Mouse (Mus musculus) myocyte (in vitro differentiated cells): Measurements from ENCODE around the gene Nr1i3. TPM values are rescaled to one million over a fixed set of nuclear protein-coding genes. Genes with fewer than 3 reads are reported as not detected.

Experiments used
- H3K27me3 ChIP-seq: one replicate; pipeline ENCODE4 v1.6.1; 2011; ENCODE audit not compliant: control insufficient read depth, insufficient read depth, insufficient read length
- H3K36me3 ChIP-seq: one replicate; pipeline ENCODE4 v1.6.1; 2011; ENCODE audit not compliant: control insufficient read depth, insufficient read depth
- H3K4me2 ChIP-seq: one replicate; pipeline ENCODE4 v1.6.1; 2011; ENCODE audit warnings: low read depth, control low read depth
- H3K4me3 ChIP-seq: one replicate; pipeline ENCODE4 v1.5.1; 2011; ENCODE audit warnings: mild to moderate bottlenecking, control low read depth, moderate library complexity
- H3K79me2 ChIP-seq: one replicate; pipeline ENCODE4 v1.6.1; 2011; ENCODE audit not compliant: control insufficient read depth, insufficient read depth
- H3ac ChIP-seq: one replicate; pipeline ENCODE4 v1.6.1; 2011; ENCODE audit not compliant: control insufficient read depth, insufficient read length
- CEBPB ChIP-seq: IDR thresholded peaks from 2 replicates; pipeline ENCODE4 v1.6.1; 2011; ENCODE audit warnings: mild to moderate bottlenecking, moderate library complexity; ENCODE audit not compliant: poor library complexity, insufficient read depth, severe bottlenecking
- E2F4 ChIP-seq: IDR thresholded peaks from one replicate; pipeline ENCODE4 v1.6.1; 2011; ENCODE audit warnings: mild to moderate bottlenecking, control low read depth, moderate library complexity; ENCODE audit not compliant: insufficient read depth
- MAX ChIP-seq: IDR thresholded peaks from one replicate; pipeline ENCODE4 v1.6.1; 2011; ENCODE audit warnings: low read depth, mild to moderate bottlenecking, control low read depth
- MYOD1 ChIP-seq, 3 experiments: IDR thresholded peaks; one replicate each; pipeline ENCODE4 v1.6.1; 2011; ENCODE audit warnings: control low read depth in 2 of 3, low read depth in 2 of 3, mild to moderate bottlenecking in 2 of 3, moderate library complexity in 1 of 3; ENCODE audit not compliant: insufficient read length in 2 of 3, control insufficient read depth in 1 of 3
- MYOG ChIP-seq, 3 experiments: IDR thresholded peaks; one replicate each; pipeline ENCODE4 v1.6.1; 2011; ENCODE audit warnings: control low read depth in 2 of 3, low read depth in 2 of 3, mild to moderate bottlenecking in 2 of 3; ENCODE audit not compliant: insufficient read length in 2 of 3, control insufficient read depth in 1 of 3, insufficient read depth in 1 of 3
- POLR2A ChIP-seq: IDR thresholded peaks from one replicate; pipeline ENCODE4 v1.6.1; 2011; ENCODE audit warnings: low read depth, mild to moderate bottlenecking, control low read depth, moderate library complexity; ENCODE audit not compliant: insufficient read length
- POLR2AphosphoS2 ChIP-seq: IDR thresholded peaks from one replicate; pipeline ENCODE4 v1.6.1; 2011; ENCODE audit warnings: low read depth, control low read depth; ENCODE audit not compliant: insufficient read length
- REST ChIP-seq: IDR thresholded peaks from one replicate; pipeline ENCODE4 v1.6.1; 2011; ENCODE audit warnings: mild to moderate bottlenecking, control low read depth, moderate library complexity; ENCODE audit not compliant: insufficient read depth, insufficient read length
- SRF ChIP-seq: IDR thresholded peaks from one replicate; pipeline ENCODE4 v1.6.1; 2011; ENCODE audit warnings: low read depth; ENCODE audit not compliant: control insufficient read depth, insufficient read length
- TCF12 ChIP-seq: IDR thresholded peaks from one replicate; pipeline ENCODE4 v1.6.1; 2011; ENCODE audit warnings: mild to moderate bottlenecking, control low read depth; ENCODE audit not compliant: poor library complexity, insufficient read depth, severe bottlenecking
- TCF3 ChIP-seq: IDR thresholded peaks from one replicate; pipeline ENCODE4 v1.6.1; 2011; ENCODE audit warnings: low read depth, control low read depth; ENCODE audit not compliant: insufficient read length
- USF1 ChIP-seq: IDR thresholded peaks from one replicate; pipeline ENCODE4 v1.6.1; 2011; ENCODE audit warnings: low read depth, mild to moderate bottlenecking, control low read depth, moderate library complexity
- polyA plus RNA-seq: library from polyadenylated mRNA; unstranded; fragments of >200 nt; fragmentation: generic; extraction: Trizol; gene quantifications from one replicate; pipeline ENCODE4 v1.2.1, GENCODE M21; 2012; ENCODE audit warnings: missing spikeins

The Nr1i3 gene
- polyA plus RNA-seq, 1 experiment: 0.06 TPM

DNA sequence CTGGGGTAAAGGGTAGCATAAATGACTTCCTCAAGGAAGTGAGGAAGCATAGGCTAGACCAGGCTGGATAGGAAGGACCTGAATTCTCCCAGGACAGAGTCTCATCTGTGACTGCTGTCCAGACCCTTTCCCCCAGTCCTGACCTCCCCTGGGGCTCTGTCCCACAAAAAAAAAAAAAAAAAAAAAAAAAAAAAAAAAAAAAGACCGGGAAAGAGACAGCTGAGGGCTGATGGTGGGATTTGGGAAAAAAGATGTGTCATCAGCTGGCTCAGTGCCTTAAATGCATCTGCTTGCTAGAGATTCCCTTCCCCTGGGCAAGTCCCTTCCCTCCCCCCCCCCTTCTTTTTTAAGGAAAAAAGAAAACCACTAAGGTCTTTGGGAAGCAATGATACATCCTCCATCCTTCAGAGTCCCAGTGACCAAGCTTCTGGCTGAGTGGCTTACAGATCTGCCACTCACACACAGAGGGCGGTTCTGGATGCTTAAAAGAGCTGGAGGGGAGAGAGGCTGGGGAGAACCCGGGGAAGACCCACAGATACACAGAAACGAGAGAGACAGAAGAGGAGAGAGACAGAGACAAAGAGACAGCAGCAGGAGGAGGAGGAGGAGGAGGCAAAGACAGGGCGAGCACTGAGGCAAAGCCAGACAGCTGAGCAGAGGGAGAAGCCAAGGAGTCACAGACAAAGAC lies 36.3 kb downstream of the Nr1i3 start, which contains the start of gene Adamts4:
Adamts4 (plus strand) TSS at position 509 of the 688 bp plus-strand sequence.
- TF ChIP-seq E2F4: no peak
- TF ChIP-seq MYOG (IDR thresholded peaks at IDR 0.05; ENCODE audit: control insufficient read depth in 1 of 3, insufficient read depth in 1 of 3, insufficient read length in 2 of 3, low read depth in 2 of 3): no peak
- TF ChIP-seq POLR2AphosphoS2: peak; percentile 78
- TF ChIP-seq REST: no peak
- TF ChIP-seq CEBPB: no peak
- TF ChIP-seq USF1: no peak
- no peak for TF ChIP-seq TCF12
- peak; percentile 68 for TF ChIP-seq POLR2A
- TF ChIP-seq MAX: no peak
- TF ChIP-seq MYOD1 (IDR thresholded peaks at IDR 0.05; ENCODE audit: control insufficient read depth in 1 of 3, insufficient read length in 2 of 3, low read depth in 2 of 3): no peak
- TF ChIP-seq TCF3: no peak
- H3K79me2 ChIP-seq: peaks cover 17% of the 10 kb centered on the region
- peak within 1 kb of the TSS; percentile 98 for H3K4me2 ChIP-seq
- H3K4me3 ChIP-seq: peak within 1 kb of the TSS; percentile 51
- H3K36me3 ChIP-seq: no peaks in the 10 kb centered on the region
- H3ac ChIP-seq: no peak within 1 kb of the TSS
- no peaks in the 10 kb centered on the region for H3K27me3 ChIP-seq

DNA sequence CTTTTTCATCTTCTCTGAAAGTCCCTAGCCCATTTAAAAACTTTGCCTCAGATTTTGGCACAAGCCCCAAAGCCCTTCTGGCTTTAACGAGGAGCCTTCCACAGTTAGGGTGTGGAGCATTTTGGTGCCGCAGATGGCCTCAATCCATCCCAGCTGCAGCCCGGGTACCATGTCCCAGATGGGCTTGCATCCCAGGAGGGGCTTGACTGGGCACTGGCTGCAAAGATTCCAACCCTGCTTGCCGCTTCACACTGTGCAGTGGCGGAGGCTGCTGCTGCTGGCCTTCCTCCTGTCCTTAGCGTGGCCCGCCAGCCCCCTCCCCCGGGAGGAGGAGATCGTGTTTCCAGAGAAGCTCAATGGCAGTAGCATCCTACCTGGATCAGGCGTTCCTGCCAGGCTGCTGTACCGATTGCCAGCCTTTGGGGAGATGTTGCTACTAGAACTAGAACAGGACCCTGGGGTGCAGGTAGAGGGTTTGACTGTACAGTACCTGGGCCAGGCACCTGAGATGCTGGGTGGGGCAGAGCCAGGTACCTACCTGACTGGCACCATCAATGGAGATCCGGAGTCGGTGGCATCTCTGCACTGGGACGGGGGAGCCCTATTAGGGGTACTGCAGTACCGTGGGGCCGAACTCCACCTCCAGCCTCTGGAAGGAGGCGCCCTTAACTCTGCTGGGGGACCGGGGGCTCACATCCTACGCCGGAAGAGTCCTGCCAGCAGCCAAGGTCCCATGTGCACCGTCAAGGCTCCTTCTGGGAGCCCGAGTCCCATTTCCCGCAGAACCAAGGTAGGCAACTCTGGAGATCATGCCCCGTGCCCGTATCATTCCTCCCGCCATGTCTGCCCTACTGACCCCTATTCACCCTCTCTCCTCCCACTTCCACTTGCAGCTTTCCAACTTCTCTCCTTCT lies 37.2 kb downstream of the Nr1i3 start, which contains the start of gene Ndufs2:
Ndufs2 (minus strand) TSS at position 709 of the 914 bp plus-strand sequence.
- TF ChIP-seq MYOG (IDR thresholded peaks at IDR 0.05; ENCODE audit: control insufficient read depth in 1 of 3, insufficient read depth in 1 of 3, insufficient read length in 2 of 3, low read depth in 2 of 3) (peak in 1 of 3 experiments; percentile 37), POLR2A (peak; percentile 44), REST (no peak)
- H3ac ChIP-seq: no peak within 1 kb of the TSS
- H3K36me3 ChIP-seq: no peaks in the 10 kb centered on the region
- H3K27me3 ChIP-seq: no peaks in the 10 kb centered on the region
- H3K4me2 ChIP-seq: peak within 1 kb of the TSS; percentile 78
- H3K4me3 ChIP-seq: peak within 1 kb of the TSS; percentile 51
- peaks cover 10% of the 10 kb centered on the region for H3K79me2 ChIP-seq

DNA sequence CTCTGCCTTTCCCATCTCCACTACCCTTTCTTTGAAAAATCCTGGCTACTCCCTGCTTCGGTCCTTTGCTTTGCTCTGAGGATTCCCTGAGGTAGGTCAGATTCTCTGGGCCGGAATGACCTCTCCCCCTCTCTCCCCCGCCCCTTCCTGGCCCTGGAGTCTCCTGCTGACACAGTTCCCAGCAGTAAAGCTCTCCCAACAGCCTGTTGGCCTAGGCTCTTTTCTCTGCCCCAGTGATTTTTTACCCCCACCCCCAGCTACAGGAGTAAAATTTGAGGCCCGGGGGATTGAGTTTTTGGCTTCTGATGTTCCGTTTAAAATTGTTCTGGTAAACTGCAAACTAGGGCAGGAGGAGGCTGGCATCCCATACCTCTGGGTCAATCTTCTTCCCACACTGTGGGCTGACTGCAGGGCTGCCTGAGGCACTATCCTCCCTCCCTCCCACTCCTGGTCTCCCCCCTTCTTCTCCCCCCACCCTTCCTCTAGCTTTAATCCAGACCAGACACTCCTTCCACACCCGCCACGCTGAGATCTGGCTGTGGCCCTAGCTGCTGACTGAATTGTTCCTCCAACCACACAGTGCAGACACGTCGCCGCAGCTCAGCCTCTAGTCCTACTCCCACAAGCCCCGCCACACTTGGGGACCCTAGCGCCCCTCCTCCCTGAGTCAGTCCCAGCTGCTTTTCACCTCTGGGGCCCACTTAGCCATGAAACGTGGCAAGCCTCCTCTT lies 38.0 kb downstream of the Nr1i3 start:
- Histone ChIP-seq H3K79me2 (peaks cover 2% of the 10 kb centered on the region), H3K4me2 (peak overlapping the region; percentile 78), H3K4me3 (peak overlapping the region; percentile 51), H3K36me3 (no peaks in the 10 kb centered on the region), H3K27me3 (no peaks in the 10 kb centered on the region), H3ac (no peak overlapping the region)
- TF ChIP-seq POLR2A (peak; percentile 60), E2F4 (no peak), SRF (no peak), TCF12 (no peak), MYOG (IDR thresholded peaks at IDR 0.05; ENCODE audit: control insufficient read depth in 1 of 3, insufficient read depth in 1 of 3, insufficient read length in 2 of 3, low read depth in 2 of 3) (peak in 1 of 3 experiments; percentile 34), POLR2AphosphoS2 (peak; percentile 49), MAX (no peak), MYOD1 (IDR thresholded peaks at IDR 0.05; ENCODE audit: control insufficient read depth in 1 of 3, insufficient read length in 2 of 3, low read depth in 2 of 3) (peak in 1 of 3 experiments; percentile 12), USF1 (no peak), TCF3 (no peak), REST (no peak)

- no peaks in the 10 kb centered on the region for H3K36me3 ChIP-seq
Observed at GRCm38 (mm10) chr1:171252415-171252814, 38.6 kb downstream of the Nr1i3 start.

More at GRCm38 (mm10) chr1:171252415-171252814, 38.6 kb downstream of the Nr1i3 start:
- TF ChIP-seq CEBPB (no peak), MAX (no peak), TCF3 (no peak), POLR2A (no peak), MYOG (IDR thresholded peaks at IDR 0.05; ENCODE audit: control insufficient read depth in 1 of 3, insufficient read depth in 1 of 3, insufficient read length in 2 of 3, low read depth in 2 of 3) (no peak), E2F4 (no peak), TCF12 (no peak), USF1 (no peak), MYOD1 (IDR thresholded peaks at IDR 0.05; ENCODE audit: control insufficient read depth in 1 of 3, insufficient read length in 2 of 3, low read depth in 2 of 3) (no peak), POLR2AphosphoS2 (no peak), REST (no peak), SRF (no peak)
- no peaks in the 10 kb centered on the region for H3K27me3 ChIP-seq
- H3K4me3 ChIP-seq: peak overlapping the region; percentile 51
- H3ac ChIP-seq: no peak overlapping the region
- H3K4me2 ChIP-seq: peak overlapping the region; percentile 78
- no peaks in the 10 kb centered on the region for H3K79me2 ChIP-seq
